Mouse (Mus musculus) MEL (cell line): ENCODE data around the gene Tm9sf1.

ENCODE experiments used
- CHD1 ChIP-seq: IDR thresholded peaks from 2 replicates; pipeline ENCODE4 v1.6.1; 2012; ENCODE audit warnings: low read depth, mild to moderate bottlenecking, inconsistent platforms, low read length, improper control_type of control experiment
- CHD2 ChIP-seq: IDR thresholded peaks from 2 replicates; pipeline ENCODE4 v1.6.1; 2011; ENCODE audit warnings: low read length, improper control_type of control experiment
- CTCF ChIP-seq, 3 experiments: IDR thresholded peaks in 2 of 3; conservative IDR thresholded peaks in 1 of 3; 2 replicates each; pipeline ENCODE4 v1.5.1; 2011 to 2012; ENCODE audit warnings: low read length in 3 of 3, low read depth in 2 of 3, mild to moderate bottlenecking in 2 of 3, improper control_type of control experiment in 1 of 3, inconsistent platforms in 1 of 3, mixed read lengths in 1 of 3, moderate library complexity in 1 of 3; ENCODE audit not compliant: control insufficient read depth in 1 of 3, insufficient read depth in 1 of 3, poor library complexity in 1 of 3, severe bottlenecking in 1 of 3
- GATA1 ChIP-seq: IDR thresholded peaks from 2 replicates; pipeline ENCODE4 v1.6.1; 2011; ENCODE audit warnings: low read depth, low read length, improper control_type of control experiment
- HCFC1 ChIP-seq: IDR thresholded peaks from 2 replicates; pipeline ENCODE4 v1.6.1; 2012; ENCODE audit warnings: low read depth, mild to moderate bottlenecking, inconsistent platforms, low read length, improper control_type of control experiment, moderate library complexity
- NELFE ChIP-seq: IDR thresholded peaks from 2 replicates; pipeline ENCODE4 v1.6.1; 2011; ENCODE audit warnings: low read depth, low read length, improper control_type of control experiment
- TAL1 ChIP-seq: IDR thresholded peaks from 2 replicates; pipeline ENCODE4 v1.6.1; 2012; ENCODE audit warnings: mild to moderate bottlenecking, inconsistent platforms, low read length, moderate library complexity, mixed read lengths
- USF1 ChIP-seq: IDR thresholded peaks from 2 replicates; pipeline ENCODE4 v1.6.1; 2014; ENCODE audit warnings: low read depth, mild to moderate bottlenecking, inconsistent platforms, low read length, improper control_type of control experiment, moderate library complexity
- ZKSCAN1 ChIP-seq: IDR thresholded peaks from 2 replicates; pipeline ENCODE4 v1.6.1; 2012; ENCODE audit warnings: low read depth, mild to moderate bottlenecking, inconsistent platforms, low read length, improper control_type of control experiment, moderate library complexity

DNA sequence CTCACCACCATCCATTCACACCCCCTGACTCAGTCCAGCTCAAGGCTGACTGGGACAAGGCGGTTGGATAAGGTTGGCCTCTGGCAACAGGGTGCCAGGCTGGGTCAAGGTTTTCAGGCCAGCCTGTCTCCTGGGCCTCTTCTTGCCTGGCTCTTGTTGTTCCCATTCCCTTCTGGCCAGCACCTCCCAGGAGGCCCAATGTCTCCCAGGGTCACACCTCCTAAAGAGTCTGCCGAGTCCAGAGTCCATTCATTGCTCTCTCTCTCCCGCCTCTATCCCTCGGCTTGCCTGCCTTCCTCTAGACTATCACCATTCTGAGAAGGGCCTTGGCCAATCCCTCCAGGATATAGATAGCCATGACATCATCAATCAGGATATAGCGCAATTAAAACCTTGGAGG is 14.4 kb upstream of the Tm9sf1 start:
- TF ChIP-seq TAL1: no peak
- TF ChIP-seq NELFE: no peak
- no peak for TF ChIP-seq CTCF (IDR thresholded peaks at IDR 0.05 in 2 of 3, conservative IDR thresholded peaks at IDR 0.05 in 1 of 3; ENCODE audit: control insufficient read depth in 1 of 3, insufficient read depth in 1 of 3, low read depth in 2 of 3, low read length in 3 of 3, poor library complexity in 1 of 3, severe bottlenecking in 1 of 3)
- TF ChIP-seq HCFC1: no peak
- no peak for TF ChIP-seq USF1
- TF ChIP-seq ZKSCAN1: no peak
- no peak for TF ChIP-seq CHD1
- no peak for TF ChIP-seq CHD2
- no peak for TF ChIP-seq GATA1
